Mouse (Mus musculus) lung, embryonic 15.5 days (tissue): ENCODE results near the gene Tmem100. TPM values are rescaled to one million over a fixed set of nuclear protein-coding genes. Genes with fewer than 3 reads are reported as not detected.

Source experiments
- ATAC-seq: fragments of 200-750 bp; cut with Nextera tagmentation; 2 replicates; pipeline ENCODE4 v1.8.0; 2017; ENCODE audit warnings: moderate number of reproducible peaks, borderline replicate concordance; ENCODE audit not compliant: low FRiP score, low TSS enrichment; ENCODE audit errors: extremely low read depth
- H3K27ac ChIP-seq: fragments of 300-500 bp; sonication (generic); 2 replicates; pipeline ENCODE4 v1.5.1; 2015; ENCODE audit warnings: moderate library complexity, mild to moderate bottlenecking, inconsistent platforms
- H3K27me3 ChIP-seq: fragments of 300-500 bp; sonication (generic); 2 replicates; pipeline ENCODE4 v1.6.1; 2015; ENCODE audit warnings: inconsistent platforms
- H3K36me3 ChIP-seq: fragments of 300-500 bp; sonication (generic); 2 replicates; pipeline ENCODE4 v1.6.1; 2015; ENCODE audit warnings: inconsistent platforms
- H3K4me1 ChIP-seq: fragments of 300-500 bp; sonication (generic); 2 replicates; pipeline ENCODE4 v1.6.1; 2015; ENCODE audit warnings: inconsistent platforms
- H3K4me2 ChIP-seq: fragments of 300-500 bp; sonication (generic); 2 replicates; pipeline ENCODE4 v1.6.1; 2015; ENCODE audit warnings: inconsistent platforms, mild to moderate bottlenecking, moderate library complexity
- H3K4me3 ChIP-seq: fragments of 300-500 bp; sonication (generic); 2 replicates; pipeline ENCODE4 v1.5.1; 2015; ENCODE audit warnings: mild to moderate bottlenecking, inconsistent platforms
- H3K9ac ChIP-seq: fragments of 300-500 bp; sonication (generic); 2 replicates; pipeline ENCODE4 v1.6.1; 2015; ENCODE audit warnings: inconsistent platforms
- H3K9me3 ChIP-seq: fragments of 300-500 bp; sonication (generic); 2 replicates; pipeline ENCODE4 v1.6.1; 2016; ENCODE audit warnings: inconsistent platforms
- WGBS: fragments of 180-500 bp; shearing (Covaris S2); methylation state at CpG from one replicate; pipeline ENCODE4 v1.1.7; 2015; 5-methylcytosine and 5-hydroxymethylcytosine counted together
- polyA plus RNA-seq: library from polyadenylated mRNA; unstranded; fragments of >200 nt; fragmentation: Nextera tagmentation; extraction: Ambion mirVana; gene quantifications from 2 replicates; pipeline ENCODE4 v1.2.1, GENCODE M21; 2015

The Tmem100 gene
- polyA plus RNA-seq, 1 experiment from 2014 or later: 22.4 TPM

- peaks cover 4% of the 10 kb centered on the region for H3K36me3 ChIP-seq
- H3K9me3 ChIP-seq: 0 out of 2 replicates have a peak, but pooled peaks cover 2% of the 10 kb centered on the region
- 19% methylated on average over 5 of the region's 5 CpGs for WGBS
- no peak overlapping the region for H3K4me2 ChIP-seq
- no peak overlapping the region for H3K4me3 ChIP-seq
- no peaks in the 10 kb centered on the region for H3K27me3 ChIP-seq
- no peak overlapping the region for H3K27ac ChIP-seq
- ATAC-seq: no peak
- H3K4me1 ChIP-seq: peaks cover 14% of the 10 kb centered on the region
- no peak overlapping the region for H3K9ac ChIP-seq
Measured at GRCm38 (mm10) chr11:90038022-90038421, 7.9 kb downstream of the Tmem100 start.

- Histone ChIP-seq H3K4me3 (no peak overlapping the region), H3K36me3 (no peaks in the 10 kb centered on the region), H3K27ac (no peak overlapping the region), H3K9me3 (no peaks in the 10 kb centered on the region), H3K9ac (no peak overlapping the region), H3K4me1 (peaks cover 15% of the 10 kb centered on the region), H3K4me2 (no peak overlapping the region), H3K27me3 (no peaks in the 10 kb centered on the region)
- WGBS: 42% methylated on average over 4 of the region's 4 CpGs
- ATAC-seq: no peak
Measured at GRCm38 (mm10) chr11:90044459-90044858, 14.3 kb downstream of the Tmem100 start.

- H3K4me1 ChIP-seq: peaks cover 15% of the 10 kb centered on the region
- no peaks in the 10 kb centered on the region for H3K36me3 ChIP-seq
- no peak for ATAC-seq
- no peaks in the 10 kb centered on the region for H3K27me3 ChIP-seq
- no peak overlapping the region for H3K4me3 ChIP-seq
- 50% methylated on average over 7 of the region's 7 CpGs for WGBS
- no peak overlapping the region for H3K27ac ChIP-seq
- no peak overlapping the region for H3K4me2 ChIP-seq
- H3K9ac ChIP-seq: no peak overlapping the region
- H3K9me3 ChIP-seq: no peaks in the 10 kb centered on the region
Measured at GRCm38 (mm10) chr11:90046211-90046610, 16.1 kb downstream of the Tmem100 start.

- Histone ChIP-seq H3K4me2 (no peak overlapping the region), H3K4me1 (peaks cover 15% of the 10 kb centered on the region), H3K27me3 (no peaks in the 10 kb centered on the region), H3K36me3 (no peaks in the 10 kb centered on the region), H3K9ac (no peak overlapping the region), H3K27ac (no peak overlapping the region), H3K9me3 (no peaks in the 10 kb centered on the region), H3K4me3 (no peak overlapping the region)
- ATAC-seq: no peak
- 42% methylated on average over 9 of the region's 9 CpGs for WGBS
Measured at GRCm38 (mm10) chr11:90047271-90047670, 17.1 kb downstream of the Tmem100 start.

GRCm38 (mm10) chr11:90050016-90050415 is 19.9 kb downstream of the Tmem100 start:
- H3K27me3 ChIP-seq: no peaks in the 10 kb centered on the region
- peaks cover 20% of the 10 kb centered on the region for H3K4me1 ChIP-seq
- ATAC-seq: no peak
- H3K4me2 ChIP-seq: no peak overlapping the region
- no peak overlapping the region for H3K9ac ChIP-seq
- H3K4me3 ChIP-seq: no peak overlapping the region
- H3K27ac ChIP-seq: no peak overlapping the region
- H3K9me3 ChIP-seq: no peaks in the 10 kb centered on the region
- WGBS: 84% methylated on average over 7 of the region's 7 CpGs
- no peaks in the 10 kb centered on the region for H3K36me3 ChIP-seq

- H3K4me2 ChIP-seq: no peak overlapping the region
- H3K4me3 ChIP-seq: no peak overlapping the region
- no peaks in the 10 kb centered on the region for H3K36me3 ChIP-seq
- H3K9ac ChIP-seq: no peak overlapping the region
- peaks cover 14% of the 10 kb centered on the region for H3K4me1 ChIP-seq
- H3K9me3 ChIP-seq: no peaks in the 10 kb centered on the region
- H3K27me3 ChIP-seq: no peaks in the 10 kb centered on the region
- no peak overlapping the region for H3K27ac ChIP-seq
- WGBS: 65% methylated on average over 7 of the region's 7 CpGs
- no peak for ATAC-seq
Measured at GRCm38 (mm10) chr11:90052785-90053184, 22.6 kb downstream of the Tmem100 start.

GRCm38 (mm10) chr11:90053820-90054219 is 23.7 kb downstream of the Tmem100 start:
- no peak for ATAC-seq
- Histone ChIP-seq H3K27me3 (no peaks in the 10 kb centered on the region), H3K4me3 (no peak overlapping the region), H3K27ac (no peak overlapping the region), H3K9me3 (no peaks in the 10 kb centered on the region), H3K9ac (no peak overlapping the region), H3K36me3 (no peaks in the 10 kb centered on the region), H3K4me1 (peaks cover 6% of the 10 kb centered on the region; the same call in 1 of the 2 replicates), H3K4me2 (no peak overlapping the region)
- 49% methylated on average over 4 of the region's 4 CpGs for WGBS

GRCm38 (mm10) chr11:90054401-90054800 is 24.3 kb downstream of the Tmem100 start:
- H3K36me3 ChIP-seq: no peaks in the 10 kb centered on the region
- H3K4me1 ChIP-seq: peaks cover 6% of the 10 kb centered on the region; the same call in 1 of the 2 replicates
- H3K27me3 ChIP-seq: no peaks in the 10 kb centered on the region
- no peaks in the 10 kb centered on the region for H3K9me3 ChIP-seq
- ATAC-seq: peak; percentile 55; the same call in 1 of the 2 replicates
- H3K4me2 ChIP-seq: peak overlapping the region; percentile 16; the same call in 1 of the 2 replicates
- H3K4me3 ChIP-seq: no peak overlapping the region
- 27% methylated on average over 7 of the region's 7 CpGs for WGBS
- no peak overlapping the region for H3K9ac ChIP-seq
- no peak overlapping the region for H3K27ac ChIP-seq

GRCm38 (mm10) chr11:90057070-90057469 is 26.9 kb downstream of the Tmem100 start:
- Histone ChIP-seq H3K9ac (no peak overlapping the region), H3K4me3 (no peak overlapping the region), H3K9me3 (no peaks in the 10 kb centered on the region), H3K27ac (no peak overlapping the region), H3K4me2 (no peak overlapping the region), H3K36me3 (no peaks in the 10 kb centered on the region), H3K4me1 (peaks cover 6% of the 10 kb centered on the region; the same call in 1 of the 2 replicates), H3K27me3 (no peaks in the 10 kb centered on the region)
- 0 out of 2 replicates have a peak, but pooled peaks have one; percentile 46 for ATAC-seq
- WGBS: 35% methylated on average over 2 of the region's 2 CpGs

GRCm38 (mm10) chr11:90059241-90059640 is 29.1 kb downstream of the Tmem100 start:
- Histone ChIP-seq H3K4me2 (no peak overlapping the region), H3K4me3 (no peak overlapping the region), H3K36me3 (no peaks in the 10 kb centered on the region), H3K27me3 (no peaks in the 10 kb centered on the region), H3K9ac (no peak overlapping the region), H3K27ac (no peak overlapping the region), H3K9me3 (no peaks in the 10 kb centered on the region), H3K4me1 (peaks cover 6% of the 10 kb centered on the region; the same call in 1 of the 2 replicates)
- ATAC-seq: no peak

- no peak for ATAC-seq
- H3K27ac ChIP-seq: no peak overlapping the region
- no peak overlapping the region for H3K4me3 ChIP-seq
- 56% methylated on average over 3 of the region's 3 CpGs for WGBS
- no peaks in the 10 kb centered on the region for H3K36me3 ChIP-seq
- H3K9me3 ChIP-seq: no peaks in the 10 kb centered on the region
- H3K9ac ChIP-seq: no peak overlapping the region
- H3K4me2 ChIP-seq: no peak overlapping the region
- H3K4me1 ChIP-seq: no peaks in the 10 kb centered on the region
- H3K27me3 ChIP-seq: no peaks in the 10 kb centered on the region
Measured at GRCm38 (mm10) chr11:90062657-90063056, 32.5 kb downstream of the Tmem100 start.

- no peak overlapping the region for H3K4me2 ChIP-seq
- no peak overlapping the region for H3K9ac ChIP-seq
- H3K4me3 ChIP-seq: no peak overlapping the region
- 75% methylated on average over 23 of the region's 23 CpGs for WGBS
- no peak for ATAC-seq
- no peaks in the 10 kb centered on the region for H3K9me3 ChIP-seq
- H3K27ac ChIP-seq: no peak overlapping the region
- H3K4me1 ChIP-seq: 0 out of 2 replicates have a peak, but pooled peaks cover 4% of the 10 kb centered on the region
- no peaks in the 10 kb centered on the region for H3K36me3 ChIP-seq
- H3K27me3 ChIP-seq: no peaks in the 10 kb centered on the region
Measured at GRCm38 (mm10) chr11:90066405-90067250, 36.5 kb downstream of the Tmem100 start.
